Mouse (Mus musculus) embryonic fibroblast, embryonic 13.5 days (primary cell): ENCODE measurements around the gene St3gal5.

Experiments
- CTCF ChIP-seq: IDR thresholded peaks from 2 replicates; pipeline ENCODE4 v1.5.1; 2011; ENCODE audit warnings: mild to moderate bottlenecking, control low read depth, low read length, moderate library complexity, borderline replicate concordance; ENCODE audit not compliant: insufficient read depth
- POLR2A ChIP-seq: IDR thresholded peaks from 2 replicates; pipeline ENCODE4 v1.6.1; 2011; ENCODE audit warnings: low read depth, mild to moderate bottlenecking, control low read depth, low read length, moderate library complexity

DNA sequence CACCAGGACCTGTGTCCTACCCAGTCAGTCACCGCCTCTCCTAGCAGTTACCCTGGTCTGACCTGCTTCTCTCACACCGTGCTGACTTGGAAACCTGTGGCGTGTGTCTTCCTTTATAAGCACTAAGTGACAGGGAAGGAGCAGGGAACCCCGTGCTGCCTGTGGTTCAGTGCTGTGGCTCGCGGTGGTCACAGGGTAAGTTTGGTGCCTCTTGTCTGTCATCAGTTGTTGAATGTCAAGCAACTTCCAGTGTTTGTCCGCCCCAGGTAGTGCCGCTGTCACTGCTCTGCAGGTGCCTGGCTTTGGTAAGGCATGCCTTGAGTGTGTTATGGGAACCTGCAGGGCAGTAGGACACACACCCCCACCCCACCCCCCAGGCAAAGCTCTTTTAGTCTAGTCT, 3.5 kb downstream of the St3gal5 start:
- TF ChIP-seq POLR2A (no peak), CTCF (no peak)
